Comparison of ENCODE assay signal across 16 mouse cellular contexts in the genomic region with DNA sequence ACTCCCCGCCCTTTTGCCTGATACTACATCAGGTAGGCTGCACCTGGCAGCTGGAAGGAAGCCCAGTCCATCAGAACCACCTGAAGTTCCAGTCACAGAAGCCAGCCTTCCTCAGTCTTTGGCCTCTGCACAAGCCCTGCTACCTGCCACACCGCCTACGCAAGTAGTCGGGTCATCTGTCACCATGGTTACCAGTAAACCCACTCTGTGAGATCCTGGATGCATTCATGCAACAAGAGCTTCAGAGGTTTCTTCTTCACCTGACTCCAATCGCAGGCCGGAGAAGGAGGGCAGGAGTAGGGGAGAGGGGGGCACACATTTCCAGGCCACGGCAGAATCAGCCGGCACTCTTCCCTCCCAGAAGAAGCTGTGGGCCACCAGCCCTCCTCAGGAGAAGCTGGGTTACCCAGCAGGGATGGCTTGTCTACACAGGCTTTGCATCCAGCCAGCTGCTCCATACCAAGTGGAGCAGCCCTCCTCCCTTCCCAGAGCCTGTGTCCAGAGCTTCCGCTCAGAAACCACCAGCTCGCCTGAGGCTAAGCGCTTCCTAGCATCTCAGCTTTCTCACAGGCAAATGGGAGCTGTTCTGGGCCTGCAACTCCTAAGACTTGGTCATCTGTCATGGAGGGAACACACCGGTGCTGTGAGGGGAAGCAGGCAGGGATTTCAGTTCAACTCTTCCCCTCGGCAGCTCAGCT. TPM values are rescaled to one million over a fixed set of nuclear protein-coding genes. Genes with fewer than 3 reads are reported as not detected.
DNase-seq lines count a peak whose midpoint lies in the region; ATAC-seq and TF ChIP-seq lines count a peak whose summit lies in the region.
"Had no signal": no experiment of that assay in that cellular context is flagged by ENCODE, and none has a peak within 500 bp of the region (broad histone marks: within the 10 kb centered on the region; RNA-seq: fewer than 3 reads in every experiment).

No protein-coding gene starts in this region.

- H3K4me3 ChIP-seq in lung, postnatal 0 days (ENCODE audit: low read depth, low read length) = no peak overlapping the region
- no peak overlapping the region for H3K4me3 ChIP-seq in embryonic facial prominence, embryonic 14.5 days (ENCODE audit: low read depth, low read length)
- H3K4me3 ChIP-seq: embryonic facial prominence, embryonic 12.5 days; limb, embryonic 12.5 days; myocyte had no signal

- no peaks in the 10 kb centered on the region; the same call in 1 of the 2 replicates for H3K4me1 ChIP-seq in lung, postnatal 0 days (ENCODE audit: insufficient read depth, low read depth, low read length)
- 0 out of 2 replicates have a peak, but pooled peaks cover 14% of the 10 kb centered on the region for H3K4me1 ChIP-seq in embryonic facial prominence, embryonic 14.5 days (ENCODE audit: control insufficient read depth, insufficient read depth, low read length)

- no peak overlapping the region for H3K27ac ChIP-seq in lung, postnatal 0 days (ENCODE audit: low read length)
- no peak overlapping the region for H3K27ac ChIP-seq in embryonic facial prominence, embryonic 14.5 days (replicated peaks; ENCODE audit: low read depth, low read length)
- H3K27ac ChIP-seq: embryonic facial prominence, embryonic 12.5 days; limb, embryonic 12.5 days had no signal

- TF ChIP-seq CTCF in lung, postnatal 0 days (IDR thresholded peaks at IDR 0.05) = no peak

- TF ChIP-seq EP300 in lung, postnatal 0 days (IDR thresholded peaks at IDR 0.05) = no peak

- H3K4me2 ChIP-seq in lung, postnatal 0 days (replicated peaks; ENCODE audit: low read depth, low read length) = no peak overlapping the region
- H3K4me2 ChIP-seq in embryonic facial prominence, embryonic 14.5 days (ENCODE audit: low read depth, low read length) = no peak overlapping the region
- H3K4me2 ChIP-seq: embryonic facial prominence, embryonic 12.5 days; limb, embryonic 12.5 days had no signal

- WGBS in lung, postnatal 0 days = 61% methylated on average over 13 of the region's 13 CpGs
- 52% methylated on average over 13 of the region's 13 CpGs for WGBS in embryonic facial prominence, embryonic 14.5 days

- H3K27me3 ChIP-seq in lung, postnatal 0 days (replicated peaks; ENCODE audit: insufficient read depth, low read length) = peaks cover 18% of the 10 kb centered on the region; the same call in 1 of the 2 replicates
- H3K27me3 ChIP-seq in embryonic facial prominence, embryonic 14.5 days (replicated peaks; ENCODE audit: control insufficient read depth, insufficient read depth, low read length) = peaks cover 32% of the 10 kb centered on the region
- H3K27me3 ChIP-seq: CH12.LX had no signal

- no peak overlapping the region for H3K9ac ChIP-seq in lung, postnatal 0 days (replicated peaks; ENCODE audit: low read depth)
- 0 out of 2 replicates have a peak overlapping the region, but pooled peaks have one; percentile 5 for H3K9ac ChIP-seq in embryonic facial prominence, embryonic 14.5 days (ENCODE audit: low read depth, low read length)
- H3K9ac ChIP-seq: embryonic facial prominence, embryonic 12.5 days; limb, embryonic 12.5 days had no signal

- H3K36me3 ChIP-seq in lung, postnatal 0 days (ENCODE audit: insufficient read depth, low read length) = no peaks in the 10 kb centered on the region
- H3K36me3 ChIP-seq in embryonic facial prominence, embryonic 14.5 days (ENCODE audit: control insufficient read depth, insufficient read depth, low read length) = no peaks in the 10 kb centered on the region
- H3K36me3 ChIP-seq: embryonic facial prominence, embryonic 12.5 days; limb, embryonic 12.5 days had no signal

- peak; percentile 59 for DNase-seq in cerebellum, adult 11 months
- DNase-seq in lung, adult 18-20 months = peak; percentile 53 to 69
- no peak for DNase-seq in lung, postnatal 0 days (ENCODE audit: low spot score)
- peak; percentile 62 for DNase-seq in cerebellum, adult 8-10 months
- DNase-seq in embryonic facial prominence, embryonic 14.5 days (ENCODE audit: low spot score) = peak; percentile 12
- no peak for DNase-seq in adrenal gland, postnatal 36 days
- DNase-seq in layer of hippocampus, adult 9-11 months = no peak
- DNase-seq: heart, adult 18-20 months; kidney, postnatal 25 days; thymus, postnatal 36 days had no signal

- ATAC-seq in cerebellum, adult (ENCODE audit: insufficient number of reproducible peaks, low FRiP score, low TSS enrichment) = no peak; the same call in 1 of the 2 replicates
- no peak for ATAC-seq in lung, postnatal 0 days
- ATAC-seq in embryonic facial prominence, embryonic 14.5 days (ENCODE audit: low read depth) = no peak
- ATAC-seq: intestine, embryonic 16.5 days had no signal

- H3K9me3 ChIP-seq in lung, postnatal 0 days (ENCODE audit: low read length) = no peaks in the 10 kb centered on the region
- no peaks in the 10 kb centered on the region for H3K9me3 ChIP-seq in embryonic facial prominence, embryonic 14.5 days (ENCODE audit: control insufficient read depth, low read length)
- H3K9me3 ChIP-seq: embryonic facial prominence, embryonic 12.5 days; limb, embryonic 12.5 days had no signal

RNA-seq across cellular contexts. Expression of gene Usp35, which starts 2.8 kb away (rescaled TPM):
- 1.5 and 1.6 TPM in 2 replicates for polyA plus RNA-seq in lung, postnatal 0 days (2015; fragmentation: Nextera tagmentation; extraction: Ambion mirVana)
- polyA plus RNA-seq in embryonic facial prominence, embryonic 14.5 days (2014; fragmentation: Nextera tagmentation; extraction: Ambion mirVana) = 2.2 and 2.7 TPM in 2 replicates
- 1 to 10 TPM; 4.9 to 8.7 TPM for total RNA-seq in adrenal gland, postnatal 36 days (2021)

RNA-seq across cellular contexts. Expression of gene Kctd21, which starts 3.1 kb away (rescaled TPM):
- 5.7 and 6.1 TPM in 2 replicates for polyA plus RNA-seq in lung, postnatal 0 days (2015; fragmentation: Nextera tagmentation; extraction: Ambion mirVana)
- polyA plus RNA-seq in embryonic facial prominence, embryonic 14.5 days (2014; fragmentation: Nextera tagmentation; extraction: Ambion mirVana) = 5.3 and 5.5 TPM in 2 replicates
- total RNA-seq in adrenal gland, postnatal 36 days (2021) = 10 to 100 TPM in 1 of 2 experiments, 1 to 10 TPM in 1; 7.8 to 11.3 TPM

RNA-seq across cellular contexts. Expression of gene Alg8, which starts 42.4 kb away (rescaled TPM):
- polyA plus RNA-seq in lung, postnatal 0 days (2015; fragmentation: Nextera tagmentation; extraction: Ambion mirVana) = 11.0 TPM in 2 replicates
- 30.7 TPM in 2 replicates for polyA plus RNA-seq in embryonic facial prominence, embryonic 14.5 days (2014; fragmentation: Nextera tagmentation; extraction: Ambion mirVana)
- 10 to 100 TPM; 14.0 to 21.1 TPM for total RNA-seq in adrenal gland, postnatal 36 days (2021)

Comparison
In these comparisons a context has a peak if more than half of its experiments do, and no peak if none do; other contexts are left out.
1. DNase-seq: peak in cerebellum, adult 11 months (single experiment), lung, adult 18-20 months (2 of 2), cerebellum, adult 8-10 months (single experiment) and embryonic facial prominence, embryonic 14.5 days (single experiment); none in lung, postnatal 0 days (single experiment), adrenal gland, postnatal 36 days (0 of 2) and layer of hippocampus, adult 9-11 months (single experiment).